Mouse (Mus musculus): ENCODE data around the gene Cd7. TPM values are rescaled to one million over a fixed set of nuclear protein-coding genes. Genes with fewer than 3 reads are reported as not detected.

Gene Cd7
- polyA plus RNA-seq, 1 experiment from 2014 or later = not detected

GRCm38 (mm10) chr11:120990951-120991526 lies 48.2 kb downstream of the Cd7 start, which contains the start of gene Csnk1d:
TSS of gene Csnk1d (minus strand) at chr11:120991330.
- H3K4me3 ChIP-seq (ENCODE audit: low read length) = peak within 1 kb of the TSS; percentile 98
- H3K27me3 ChIP-seq (replicated peaks; ENCODE audit: control insufficient read depth, insufficient read depth, low read length) = no peaks in the 10 kb centered on the region
- peaks cover 39% of the 10 kb centered on the region for H3K4me1 ChIP-seq (ENCODE audit: control insufficient read depth, insufficient read depth, low read depth, low read length)
- peak; percentile 92 for ATAC-seq
- peak within 1 kb of the TSS; percentile 100 for H3K9ac ChIP-seq (ENCODE audit: low read depth, low read length)
- under 1% methylated on average over 56 of the region's 59 CpGs for WGBS
- H3K36me3 ChIP-seq (ENCODE audit: control insufficient read depth, insufficient read depth, low read length) = peaks cover under 1% of the 10 kb centered on the region; the same call in 1 of the 2 replicates
- H3K27ac ChIP-seq (ENCODE audit: low read depth, low read length) = peak within 1 kb of the TSS; percentile 95
- no peaks in the 10 kb centered on the region for H3K9me3 ChIP-seq (ENCODE audit: control insufficient read depth, low read length)
- peak within 1 kb of the TSS; percentile 93 for H3K4me2 ChIP-seq (ENCODE audit: low read length)

DNA sequence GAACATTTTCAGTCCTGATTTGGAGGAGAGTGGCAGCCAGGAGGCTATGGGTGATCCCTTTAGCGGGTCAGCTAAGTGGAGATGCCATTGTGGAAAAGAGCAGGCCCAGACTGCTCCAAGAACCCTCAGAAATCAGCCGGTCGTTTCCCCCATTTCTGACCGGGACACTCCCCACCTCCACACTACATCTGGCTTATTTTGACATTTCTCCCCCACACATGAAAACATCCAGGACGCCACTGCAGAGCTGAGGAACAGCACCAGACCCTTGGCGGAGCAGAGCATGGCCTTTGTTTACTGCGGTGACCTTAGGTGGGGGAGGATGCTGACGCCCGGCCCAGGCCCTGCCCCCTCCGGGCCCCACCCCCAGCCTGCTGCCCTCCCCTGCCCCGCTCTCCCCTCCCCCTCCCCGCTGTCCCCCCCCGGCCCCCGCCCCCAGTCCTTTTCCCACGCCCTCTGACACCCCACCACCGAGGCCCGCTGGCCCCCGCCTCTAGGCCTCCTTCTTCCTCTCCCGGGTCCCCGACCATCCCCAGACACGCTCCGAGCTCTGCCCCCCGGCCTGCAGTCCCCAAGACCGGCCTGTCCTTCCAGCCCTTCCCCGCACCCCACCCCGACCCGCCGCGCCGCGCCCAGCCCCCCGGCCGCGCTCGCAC lies 49.0 kb downstream of the Cd7 start:
- no peaks in the 10 kb centered on the region for H3K27me3 ChIP-seq (replicated peaks; ENCODE audit: control insufficient read depth, insufficient read depth, low read length)
- H3K9me3 ChIP-seq (ENCODE audit: control insufficient read depth, low read length) = no peaks in the 10 kb centered on the region
- peak; percentile 43 for ATAC-seq
- peak overlapping the region; percentile 98 for H3K4me3 ChIP-seq (ENCODE audit: low read length)
- H3K4me2 ChIP-seq (ENCODE audit: low read length) = peak overlapping the region; percentile 93
- H3K27ac ChIP-seq (ENCODE audit: low read depth, low read length) = peak overlapping the region; percentile 95
- H3K9ac ChIP-seq (ENCODE audit: low read depth, low read length) = peak overlapping the region; percentile 100
- peaks cover 5% of the 10 kb centered on the region; the same call in 1 of the 2 replicates for H3K36me3 ChIP-seq (ENCODE audit: control insufficient read depth, insufficient read depth, low read length)
- peaks cover 39% of the 10 kb centered on the region for H3K4me1 ChIP-seq (ENCODE audit: control insufficient read depth, insufficient read depth, low read depth, low read length)
- 0% methylated on average over 26 of the region's 35 CpGs for WGBS

- H3K4me2 ChIP-seq (ENCODE audit: low read length) = peak overlapping the region; percentile 93
- H3K4me1 ChIP-seq (ENCODE audit: control insufficient read depth, insufficient read depth, low read depth, low read length) = peaks cover 39% of the 10 kb centered on the region
- no peaks in the 10 kb centered on the region for H3K9me3 ChIP-seq (ENCODE audit: control insufficient read depth, low read length)
- H3K9ac ChIP-seq (ENCODE audit: low read depth, low read length) = peak overlapping the region; percentile 100; the same call in 1 of the 2 replicates
- ATAC-seq = no peak
- peak overlapping the region; percentile 98 for H3K4me3 ChIP-seq (ENCODE audit: low read length)
- no peak overlapping the region; the same call in 1 of the 2 replicates for H3K27ac ChIP-seq (ENCODE audit: low read depth, low read length)
- peaks cover 5% of the 10 kb centered on the region; the same call in 1 of the 2 replicates for H3K36me3 ChIP-seq (ENCODE audit: control insufficient read depth, insufficient read depth, low read length)
- 19% methylated on average over 1 of the region's 1 CpGs for WGBS
- no peaks in the 10 kb centered on the region for H3K27me3 ChIP-seq (replicated peaks; ENCODE audit: control insufficient read depth, insufficient read depth, low read length)
Observed at GRCm38 (mm10) chr11:120989523-120989922, 49.7 kb downstream of the Cd7 start.

DNA sequence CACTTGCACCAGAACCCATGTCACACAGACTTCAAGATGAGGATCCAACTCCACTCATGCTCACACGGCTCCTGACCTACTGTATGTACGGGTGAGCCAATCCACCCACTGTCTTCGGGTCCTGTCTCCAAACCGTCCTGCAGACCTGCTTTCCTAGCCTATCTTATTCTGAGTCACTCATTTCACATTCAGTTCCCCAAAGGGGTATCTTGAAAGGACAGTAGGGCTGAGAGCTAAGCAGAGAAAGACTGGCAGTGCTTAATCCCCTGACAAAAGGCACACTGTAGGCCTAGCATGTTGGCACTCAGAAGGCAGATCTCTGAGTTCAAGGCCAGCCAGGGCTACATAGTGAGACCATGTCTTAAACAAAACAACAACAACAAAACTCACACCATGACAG lies 50.8 kb downstream of the Cd7 start:
- WGBS = 83% methylated on average over 4 of the region's 4 CpGs
- Histone ChIP-seq H3K9me3 (ENCODE audit: control insufficient read depth, low read length) (no peaks in the 10 kb centered on the region), H3K27me3 (replicated peaks; ENCODE audit: control insufficient read depth, insufficient read depth, low read length) (no peaks in the 10 kb centered on the region), H3K4me3 (ENCODE audit: low read length) (no peak overlapping the region), H3K4me1 (ENCODE audit: control insufficient read depth, insufficient read depth, low read depth, low read length) (peaks cover 36% of the 10 kb centered on the region), H3K4me2 (ENCODE audit: low read length) (peak overlapping the region; percentile 93), H3K9ac (ENCODE audit: low read depth, low read length) (no peak overlapping the region), H3K36me3 (ENCODE audit: control insufficient read depth, insufficient read depth, low read length) (peaks cover 5% of the 10 kb centered on the region; the same call in 1 of the 2 replicates), H3K27ac (ENCODE audit: low read depth, low read length) (no peak overlapping the region)
- ATAC-seq = no peak

GRCm38 (mm10) chr11:120987608-120988007 lies 51.6 kb downstream of the Cd7 start:
- H3K4me1 ChIP-seq (ENCODE audit: control insufficient read depth, insufficient read depth, low read depth, low read length) = peaks cover 34% of the 10 kb centered on the region
- 90% methylated on average over 3 of the region's 3 CpGs for WGBS

More at GRCm38 (mm10) chr11:120987608-120988007, 51.6 kb downstream of the Cd7 start:
- Histone ChIP-seq H3K9ac (ENCODE audit: low read depth, low read length) (no peak overlapping the region), H3K36me3 (ENCODE audit: control insufficient read depth, insufficient read depth, low read length) (peaks cover 9% of the 10 kb centered on the region), H3K4me3 (ENCODE audit: low read length) (no peak overlapping the region), H3K9me3 (ENCODE audit: control insufficient read depth, low read length) (no peaks in the 10 kb centered on the region), H3K27ac (ENCODE audit: low read depth, low read length) (no peak overlapping the region), H3K27me3 (replicated peaks; ENCODE audit: control insufficient read depth, insufficient read depth, low read length) (no peaks in the 10 kb centered on the region), H3K4me2 (ENCODE audit: low read length) (no peak overlapping the region)
- ATAC-seq = no peak

Other genes with a start within 250 kb of the Cd7 start
- 46.9 and 48.5 TPM in 2 replicates for gene Dus1l, start 243.0 kb downstream of the Cd7 start, polyA plus RNA-seq (2015; fragmentation: Nextera tagmentation; extraction: Ambion mirVana)
- gene Fasn, start 214.9 kb downstream of the Cd7 start, polyA plus RNA-seq (2015; fragmentation: Nextera tagmentation; extraction: Ambion mirVana) = 82.9 and 92.6 TPM in 2 replicates
- 6.3 and 6.7 TPM in 2 replicates for gene Ccdc57, start 106.5 kb downstream of the Cd7 start, polyA plus RNA-seq (2015; fragmentation: Nextera tagmentation; extraction: Ambion mirVana)
- gene Slc16a3, start 90.9 kb downstream of the Cd7 start, polyA plus RNA-seq (2015; fragmentation: Nextera tagmentation; extraction: Ambion mirVana) = 11.5 and 15.2 TPM in 2 replicates
- gene Csnk1d, start 48.1 kb downstream of the Cd7 start, polyA plus RNA-seq (2015; fragmentation: Nextera tagmentation; extraction: Ambion mirVana) = 124 and 141 TPM in 2 replicates
- not detected in 2 replicates for gene Sectm1b, start 24.2 kb upstream of the Cd7 start, polyA plus RNA-seq (2015; fragmentation: Nextera tagmentation; extraction: Ambion mirVana)
- not detected in 2 replicates for gene Sectm1a, start 41.8 kb upstream of the Cd7 start, polyA plus RNA-seq (2015; fragmentation: Nextera tagmentation; extraction: Ambion mirVana)
- not detected in 2 replicates for gene Tex19.2, start 79.3 kb upstream of the Cd7 start, polyA plus RNA-seq (2015; fragmentation: Nextera tagmentation; extraction: Ambion mirVana)
- gene Tex19.1, start 106.7 kb upstream of the Cd7 start, polyA plus RNA-seq (2015; fragmentation: Nextera tagmentation; extraction: Ambion mirVana) = not detected in 2 replicates
- gene Uts2r, start 120.9 kb upstream of the Cd7 start, polyA plus RNA-seq (2015; fragmentation: Nextera tagmentation; extraction: Ambion mirVana) = 0.73 and 0.89 TPM in 2 replicates
- gene Hexdc, start 165.0 kb upstream of the Cd7 start, polyA plus RNA-seq (2015; fragmentation: Nextera tagmentation; extraction: Ambion mirVana) = 31.4 and 37.9 TPM in 2 replicates
- gene Ogfod3, start 165.3 kb upstream of the Cd7 start, polyA plus RNA-seq (2015; fragmentation: Nextera tagmentation; extraction: Ambion mirVana) = 32.7 and 33.3 TPM in 2 replicates
- 36.8 and 41.0 TPM in 2 replicates for gene Cybc1, start 189.9 kb upstream of the Cd7 start, polyA plus RNA-seq (2015; fragmentation: Nextera tagmentation; extraction: Ambion mirVana)
- 85.9 and 89.8 TPM in 2 replicates for gene Narf, start 197.8 kb upstream of the Cd7 start, polyA plus RNA-seq (2015; fragmentation: Nextera tagmentation; extraction: Ambion mirVana)
- gene Foxk2, start 220.6 kb upstream of the Cd7 start, polyA plus RNA-seq (2015; fragmentation: Nextera tagmentation; extraction: Ambion mirVana) = 11.6 and 12.5 TPM in 2 replicates

All from hindbrain, embryonic 16.5 days (tissue).